Mouse (Mus musculus): ENCODE measurements at regions not wholly inside any gene's neighbourhood (a gene's known extent, or its start where the extent isn't known, plus 50 kb on each side); places are given as distances from the start of the nearest gene placed in this dataset.

- DNase-seq (ENCODE audit: low spot score in 2 of 2): no peak
- intact Hi-C loops (cut with DNase I): no loop called here
Measured at GRCm38 (mm10) chr10:98728396-98729030, 185.7 kb upstream of the Atp2b1 start.

GRCm38 (mm10) chr10:98733950-98734585 is 180.1 kb upstream of the Atp2b1 start:
- intact Hi-C loops (cut with DNase I): no loop called here
- no peak for DNase-seq (ENCODE audit: low spot score in 2 of 2)

- DNase-seq (ENCODE audit: low spot score in 2 of 2): no peak
- intact Hi-C loops (cut with DNase I): loop anchor here (5.0 kb wide), 1 partner anchor 172 kb away; the partner anchor contains the start of gene Atp2b1
Measured at GRCm38 (mm10) chr10:98740507-98741147, 173.6 kb upstream of the Atp2b1 start.

- peak; percentile 4 to 7 for DNase-seq (ENCODE audit: low spot score in 2 of 2)
- intact Hi-C loops (cut with DNase I): loop anchor here (5.0 kb wide), 1 partner anchor 171 kb away; the partner anchor contains the start of gene Atp2b1
Measured at GRCm38 (mm10) chr10:98741398-98741797, 172.8 kb upstream of the Atp2b1 start.

GRCm38 (mm10) chr10:98742822-98743605 is 171.2 kb upstream of the Atp2b1 start:
- intact Hi-C loops (cut with DNase I): loop anchor here (5.0 kb wide), 1 partner anchor 169 kb away; the partner anchor contains the start of gene Atp2b1
- DNase-seq (ENCODE audit: low spot score in 2 of 2): peak; percentile 51 to 86

- intact Hi-C loops (cut with DNase I): loop anchor here (5.0 kb wide), 1 partner anchor 168 kb away; the partner anchor contains the start of gene Atp2b1
Measured at GRCm38 (mm10) chr10:98744246-98744645, 170.0 kb upstream of the Atp2b1 start.

GRCm38 (mm10) chr10:98744662-98745061 is 169.5 kb upstream of the Atp2b1 start:
- no peak for DNase-seq (ENCODE audit: low spot score in 2 of 2)
- intact Hi-C loops (cut with DNase I): loop anchor here (5.0 kb wide), 1 partner anchor 168 kb away; the partner anchor contains the start of gene Atp2b1

More at GRCm38 (mm10) chr10:98744246-98744645, 170.0 kb upstream of the Atp2b1 start:
- DNase-seq (ENCODE audit: low spot score in 2 of 2): peak in 1 of 2 experiments; percentile 10

- no peak for DNase-seq (ENCODE audit: low spot score in 2 of 2)
- intact Hi-C loops (cut with DNase I): no loop called here
Measured at GRCm38 (mm10) chr10:98745409-98745808, 168.8 kb upstream of the Atp2b1 start.

- intact Hi-C loops (cut with DNase I): no loop called here
- no peak for DNase-seq (ENCODE audit: low spot score in 2 of 2)
Measured at GRCm38 (mm10) chr10:98745861-98746260, 168.3 kb upstream of the Atp2b1 start.

GRCm38 (mm10) chr10:98748856-98749583 is 165.2 kb upstream of the Atp2b1 start:
- peak in 1 of 2 experiments; percentile 4 for DNase-seq (ENCODE audit: low spot score in 2 of 2)
- intact Hi-C loops (cut with DNase I): no loop called here

- intact Hi-C loops (cut with DNase I): no loop called here
- DNase-seq (ENCODE audit: low spot score in 2 of 2): no peak
Measured at GRCm38 (mm10) chr10:98749584-98749947, 164.6 kb upstream of the Atp2b1 start.

- intact Hi-C loops (cut with DNase I): no loop called here
- DNase-seq (ENCODE audit: low spot score in 2 of 2): peak in 1 of 2 experiments; percentile 11
Measured at GRCm38 (mm10) chr10:98751376-98752058, 162.7 kb upstream of the Atp2b1 start.

GRCm38 (mm10) chr10:98761080-98761479 is 153.1 kb upstream of the Atp2b1 start:
- intact Hi-C loops (cut with DNase I): no loop called here
- DNase-seq (ENCODE audit: low spot score in 2 of 2): no peak

- DNase-seq (ENCODE audit: low spot score in 2 of 2): peak in 1 of 2 experiments; percentile 18
- intact Hi-C loops (cut with DNase I): no loop called here
Measured at GRCm38 (mm10) chr10:98765786-98766419, 148.3 kb upstream of the Atp2b1 start.

- no peak for DNase-seq (ENCODE audit: low spot score in 2 of 2)
- intact Hi-C loops (cut with DNase I): no loop called here
Measured at GRCm38 (mm10) chr10:98779783-98780182, 134.4 kb upstream of the Atp2b1 start.

- DNase-seq (ENCODE audit: low spot score in 2 of 2): no peak
- intact Hi-C loops (cut with DNase I): no loop called here
Measured at GRCm38 (mm10) chr10:98780938-98781337, 133.3 kb upstream of the Atp2b1 start.

GRCm38 (mm10) chr10:98781888-98782351 is 132.3 kb upstream of the Atp2b1 start:
- intact Hi-C loops (cut with DNase I): no loop called here
- DNase-seq (ENCODE audit: low spot score in 2 of 2): no peak

GRCm38 (mm10) chr10:98785411-98785810 is 128.8 kb upstream of the Atp2b1 start:
- intact Hi-C loops (cut with DNase I): no loop called here
- DNase-seq (ENCODE audit: low spot score in 2 of 2): no peak

All from left cerebral cortex, postnatal 25 days (tissue).